Mouse (Mus musculus) inflammation-experienced regulatory T-cells, adult 16 weeks (primary cell): Measurements from ENCODE around the gene Gm14744. TPM values are rescaled to one million over a fixed set of nuclear protein-coding genes. Genes with fewer than 3 reads are reported as not detected.

Source experiments
- polyA plus RNA-seq: library from polyadenylated mRNA; unstranded; fragments of 100-300 nt; shearing (Covaris generic); gene quantifications from one replicate; pipeline ENCODE4 v1.2.1, GENCODE M21; 2017

Gm14744 gene
- not detected for polyA plus RNA-seq

DNA sequence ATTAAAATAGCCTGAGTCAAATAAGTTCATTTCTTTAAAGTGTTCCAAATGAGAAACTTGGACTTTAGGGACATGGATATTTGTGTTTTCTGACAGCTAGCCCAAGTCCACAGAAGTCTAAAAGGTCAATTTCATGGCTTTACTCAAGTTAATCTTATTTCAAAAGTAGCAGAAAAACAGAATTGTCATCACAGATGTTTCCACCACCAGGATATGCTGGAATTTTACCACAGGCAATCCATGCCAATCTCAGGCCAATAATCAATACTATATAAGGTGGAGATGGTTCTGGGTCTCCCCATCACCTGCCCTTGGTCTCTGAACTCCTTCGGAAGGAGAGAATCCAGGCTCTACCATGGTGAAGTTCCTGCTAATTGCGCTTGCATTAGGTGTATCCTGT is at the start of gene Gm14744:
TSS of gene Gm14744 (plus strand) at position 301 of the 400 bp plus-strand sequence.

DNA sequence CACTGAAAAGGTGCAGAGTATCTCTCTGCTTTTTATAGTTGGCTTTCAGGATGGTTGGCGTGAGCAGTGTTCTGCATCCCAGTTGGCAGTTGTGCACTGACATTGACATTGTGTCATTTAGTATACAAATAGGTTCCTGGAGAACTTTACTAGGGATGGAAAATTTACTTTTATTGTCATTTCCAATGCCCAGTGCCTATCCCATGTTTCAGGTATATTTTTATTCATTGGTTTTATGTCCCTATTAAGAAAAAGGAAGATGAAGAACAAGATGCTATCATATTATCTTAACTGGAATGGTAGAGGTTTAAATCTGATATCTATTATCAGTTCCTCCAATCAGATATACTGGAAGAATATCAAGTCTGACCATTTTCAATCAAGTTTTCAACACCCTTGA is 11.0 kb upstream of the Gm14744 start, which contains the start of gene Pbsn:
TSS of gene Pbsn (minus strand) at position 101 of the 400 bp plus-strand sequence.

Other genes starting within 250 kb of the Gm14744 start
- 44.7 TPM for gene Prkx, start 68.5 kb upstream of the Gm14744 start, polyA plus RNA-seq
- gene Pbsn, start 11.1 kb upstream of the Gm14744 start, polyA plus RNA-seq: not detected
- gene 5430402E10Rik, start 60.3 kb downstream of the Gm14744 start, polyA plus RNA-seq: not detected
- gene Obp1a, start 226.6 kb downstream of the Gm14744 start, polyA plus RNA-seq: not detected